Mouse (Mus musculus) heart, embryonic 13.5 days (tissue): ENCODE results near the gene Oprm1. TPM values are rescaled to one million over a fixed set of nuclear protein-coding genes. Genes with fewer than 3 reads are reported as not detected.

Source experiments
- ATAC-seq: fragments of 200-750 bp; cut with Nextera tagmentation; 2 replicates; pipeline ENCODE4 v1.8.0; 2017; ENCODE audit warnings: moderate TSS enrichment; ENCODE audit not compliant: insufficient number of reproducible peaks, low FRiP score, low TSS enrichment; ENCODE audit errors: extremely low read depth
- H3K27ac ChIP-seq: fragments of 300-500 bp; sonication (generic); replicated peaks from 2 replicates; pipeline ENCODE4 v1.5.1; 2015; ENCODE audit warnings: moderate library complexity, mild to moderate bottlenecking, inconsistent platforms
- H3K27me3 ChIP-seq: fragments of 300-500 bp; sonication (generic); replicated peaks from 2 replicates; pipeline ENCODE4 v1.6.1; 2015; ENCODE audit warnings: mild to moderate bottlenecking, inconsistent platforms
- H3K36me3 ChIP-seq: fragments of 300-500 bp; sonication (generic); 2 replicates; pipeline ENCODE4 v1.6.1; 2015; ENCODE audit warnings: mild to moderate bottlenecking, inconsistent platforms
- H3K4me1 ChIP-seq: fragments of 300-500 bp; sonication (generic); 2 replicates; pipeline ENCODE4 v1.6.1; 2015; ENCODE audit warnings: inconsistent platforms
- H3K4me2 ChIP-seq: fragments of 300-500 bp; sonication (generic); 2 replicates; pipeline ENCODE4 v1.6.1; 2015; ENCODE audit warnings: inconsistent platforms, mild to moderate bottlenecking, moderate library complexity
- H3K4me3 ChIP-seq: fragments of 300-500 bp; sonication (generic); 2 replicates; pipeline ENCODE4 v1.5.1; 2015; ENCODE audit warnings: moderate library complexity, mild to moderate bottlenecking, inconsistent platforms
- H3K9ac ChIP-seq: fragments of 300-500 bp; sonication (generic); 2 replicates; pipeline ENCODE4 v1.6.1; 2015; ENCODE audit warnings: inconsistent platforms, mild to moderate bottlenecking, moderate library complexity
- H3K9me3 ChIP-seq: fragments of 300-500 bp; sonication (generic); 2 replicates; pipeline ENCODE4 v1.6.1; 2016; ENCODE audit warnings: inconsistent platforms
- WGBS: fragments of 180-500 bp; shearing (Covaris S2); methylation state at CpG from one replicate; pipeline ENCODE4 v1.1.7; 2015; ENCODE audit warnings: mixed read lengths; 5-methylcytosine and 5-hydroxymethylcytosine counted together
- polyA plus RNA-seq: library from polyadenylated mRNA; unstranded; fragments of >200 nt; fragmentation: Nextera tagmentation; extraction: Ambion mirVana; gene quantifications from 2 replicates; pipeline ENCODE4 v1.2.1, GENCODE M21; 2015

Gene Oprm1
- polyA plus RNA-seq, 1 experiment from 2014 or later, result not detected

DNA sequence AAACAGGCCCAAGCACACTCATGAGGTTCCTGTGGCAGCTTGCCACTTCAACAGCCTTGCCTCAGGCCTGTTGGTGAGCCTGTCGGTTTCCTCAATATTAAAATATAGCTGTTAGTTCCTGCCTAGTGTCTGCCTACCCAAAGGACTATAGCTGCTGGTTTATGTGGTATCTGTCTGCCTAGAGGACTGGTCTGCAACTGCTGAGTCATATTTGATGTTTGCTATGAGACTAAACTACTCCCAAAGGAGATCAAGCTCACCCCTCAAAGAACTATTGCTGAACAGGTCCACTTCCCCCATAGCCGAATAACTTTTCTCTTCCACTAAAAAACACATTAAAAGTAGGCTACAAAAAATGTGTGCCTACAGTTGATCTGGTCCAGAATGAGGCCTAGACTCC, 315.9 kb downstream of the Oprm1 start:
- H3K4me2 ChIP-seq, result no peak overlapping the region
- no peak for ATAC-seq
- 79% methylated on average over 2 of the region's 2 CpGs for WGBS
- peaks cover 7% of the 10 kb centered on the region; the same call in 1 of the 2 replicates for H3K4me1 ChIP-seq
- no peak overlapping the region for H3K4me3 ChIP-seq
- no peak overlapping the region for H3K9ac ChIP-seq
- H3K9me3 ChIP-seq, result no peaks in the 10 kb centered on the region
- no peaks in the 10 kb centered on the region for H3K27me3 ChIP-seq
- H3K27ac ChIP-seq, result no peak overlapping the region
- H3K36me3 ChIP-seq, result no peaks in the 10 kb centered on the region

DNA sequence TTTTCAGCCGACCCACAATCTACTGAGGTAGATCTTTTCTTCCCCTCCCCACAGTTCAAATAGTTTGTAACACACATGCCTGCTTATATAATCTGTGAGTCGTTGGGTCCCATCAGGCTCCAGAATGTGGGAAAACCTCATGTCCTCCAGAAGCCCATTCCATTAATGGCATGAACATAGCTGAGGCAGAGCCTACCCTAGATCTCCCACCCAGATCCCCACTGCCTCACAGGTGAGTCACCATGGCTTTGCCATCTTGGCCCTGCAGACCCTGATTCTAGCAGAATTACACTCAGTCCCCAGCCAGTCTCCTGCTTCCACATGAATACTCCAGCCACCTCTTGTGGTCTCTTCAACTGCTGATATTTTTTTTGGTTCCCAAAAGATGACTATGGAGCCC, 317.4 kb downstream of the Oprm1 start:
- Histone ChIP-seq H3K27ac (no peak overlapping the region), H3K36me3 (no peaks in the 10 kb centered on the region), H3K27me3 (no peaks in the 10 kb centered on the region), H3K9me3 (no peaks in the 10 kb centered on the region), H3K4me3 (no peak overlapping the region), H3K4me2 (no peak overlapping the region), H3K9ac (no peak overlapping the region), H3K4me1 (peaks cover 7% of the 10 kb centered on the region; the same call in 1 of the 2 replicates)
- ATAC-seq, result no peak
- 74% methylated on average over 2 of the region's 2 CpGs for WGBS

DNA sequence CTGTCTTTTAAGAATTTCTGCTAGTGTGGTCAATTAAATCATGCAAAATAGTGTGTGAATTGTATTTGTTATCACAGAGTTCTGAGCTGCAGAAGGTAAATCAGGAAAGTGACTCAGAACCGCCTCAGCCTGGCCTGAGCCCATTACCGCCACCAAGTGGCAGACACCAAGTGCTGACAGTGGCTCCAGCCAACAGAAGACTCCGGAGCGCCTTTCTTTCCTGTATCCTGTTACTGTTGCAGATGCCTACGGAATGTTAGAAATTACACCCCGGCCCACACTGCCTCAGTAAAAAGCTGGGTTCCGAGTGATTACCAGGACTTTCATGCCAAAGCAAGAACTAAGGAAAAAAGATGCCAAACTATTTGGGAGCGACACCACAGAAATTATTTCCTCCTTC, 317.9 kb downstream of the Oprm1 start:
- ATAC-seq, result no peak
- Histone ChIP-seq H3K9me3 (no peaks in the 10 kb centered on the region), H3K27me3 (no peaks in the 10 kb centered on the region), H3K36me3 (no peaks in the 10 kb centered on the region), H3K4me3 (no peak overlapping the region), H3K4me2 (peak overlapping the region; percentile 43), H3K4me1 (peaks cover 7% of the 10 kb centered on the region; the same call in 1 of the 2 replicates), H3K27ac (no peak overlapping the region), H3K9ac (no peak overlapping the region)
- WGBS, result 11% methylated on average over 8 of the region's 8 CpGs

DNA sequence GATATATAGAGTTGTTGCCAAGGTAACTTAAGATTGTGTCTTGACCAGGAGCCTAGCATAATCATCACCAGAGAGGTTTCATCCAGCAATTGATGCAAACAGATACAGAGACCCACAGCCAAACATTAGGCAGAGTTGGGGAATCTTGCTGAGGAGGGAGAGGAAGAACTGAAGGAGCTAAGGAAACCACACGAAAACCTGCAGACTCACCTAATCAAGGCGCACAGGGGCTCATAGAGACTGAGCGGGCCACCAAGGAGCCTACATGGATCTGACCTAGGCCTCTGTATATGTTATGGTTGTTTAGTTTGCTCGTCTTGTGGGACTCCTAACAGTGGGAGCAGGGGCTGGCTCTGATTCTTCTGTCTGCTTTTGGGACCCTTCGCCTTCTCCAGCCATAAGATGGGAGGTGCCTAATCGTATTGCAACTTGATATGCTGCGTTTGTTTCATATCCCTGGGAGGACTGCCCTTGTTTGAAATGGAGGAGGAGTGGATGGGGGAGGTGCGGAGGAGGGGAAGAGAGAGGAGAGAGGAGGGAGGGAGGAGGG, 318.4 kb downstream of the Oprm1 start:
- Histone ChIP-seq H3K27ac (no peak overlapping the region), H3K4me1 (peaks cover 7% of the 10 kb centered on the region; the same call in 1 of the 2 replicates), H3K4me3 (no peak overlapping the region), H3K4me2 (peak overlapping the region; percentile 43), H3K27me3 (no peaks in the 10 kb centered on the region), H3K9ac (no peak overlapping the region), H3K36me3 (no peaks in the 10 kb centered on the region), H3K9me3 (no peaks in the 10 kb centered on the region)
- WGBS, result 48% methylated on average over 7 of the region's 8 CpGs
- no peak for ATAC-seq

DNA sequence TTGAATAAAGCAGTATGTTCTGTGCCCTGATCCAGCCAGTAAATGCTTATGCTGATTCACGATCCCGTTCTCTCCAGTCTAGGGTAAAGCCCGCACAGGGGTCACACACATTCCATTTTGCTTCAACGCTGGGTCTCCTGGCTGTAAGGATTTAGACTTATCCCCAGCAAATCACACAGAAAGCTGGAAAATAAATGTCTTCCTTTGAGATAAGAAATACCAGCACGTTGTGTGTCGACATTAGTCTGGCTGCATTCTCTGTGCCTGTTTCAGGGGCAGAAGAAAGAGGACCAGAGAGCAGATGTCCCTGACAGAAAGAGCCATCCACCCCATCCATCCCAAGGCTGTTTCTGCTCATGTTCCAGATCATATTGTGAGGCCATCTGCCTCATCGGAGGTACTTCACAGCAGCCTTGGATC, 319.1 kb downstream of the Oprm1 start:
- Histone ChIP-seq H3K27ac (no peak overlapping the region), H3K4me3 (no peak overlapping the region), H3K9me3 (no peaks in the 10 kb centered on the region), H3K36me3 (no peaks in the 10 kb centered on the region), H3K9ac (no peak overlapping the region), H3K4me2 (no peak overlapping the region), H3K27me3 (no peaks in the 10 kb centered on the region), H3K4me1 (peaks cover 7% of the 10 kb centered on the region; the same call in 1 of the 2 replicates)
- 59% methylated on average over 7 of the region's 7 CpGs for WGBS
- ATAC-seq, result no peak

DNA sequence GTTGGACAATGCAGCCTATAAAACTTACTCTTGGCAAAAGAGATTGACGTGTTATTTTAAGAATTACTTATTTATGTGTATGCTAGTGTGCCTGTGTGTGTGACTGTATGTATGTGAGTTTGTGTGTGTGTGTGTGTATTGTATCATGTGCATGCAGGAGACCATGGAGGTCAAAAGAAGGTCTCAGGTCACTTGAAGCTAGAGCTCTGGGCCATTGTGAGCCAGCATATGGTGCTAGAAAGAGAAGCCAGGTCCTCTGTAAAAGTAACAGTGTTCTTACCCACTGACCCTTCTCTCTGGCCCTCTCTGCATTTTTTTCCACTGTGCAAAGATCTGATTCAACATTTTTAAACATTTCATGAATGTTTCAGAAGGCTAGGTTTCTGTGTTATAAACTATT, 319.7 kb downstream of the Oprm1 start:
- no peak for ATAC-seq
- no peak overlapping the region for H3K4me2 ChIP-seq
- WGBS, result 66% methylated on average over 1 of the region's 1 CpGs
- H3K4me3 ChIP-seq, result no peak overlapping the region
- H3K27ac ChIP-seq, result no peak overlapping the region
- H3K9me3 ChIP-seq, result no peaks in the 10 kb centered on the region
- H3K9ac ChIP-seq, result no peak overlapping the region
- peaks cover 7% of the 10 kb centered on the region; the same call in 1 of the 2 replicates for H3K4me1 ChIP-seq
- H3K27me3 ChIP-seq, result no peaks in the 10 kb centered on the region
- H3K36me3 ChIP-seq, result no peaks in the 10 kb centered on the region

Other genes with a start within 250 kb of the Oprm1 start
- not detected in 2 replicates for gene Gm10945, start 3.3 kb downstream of the Oprm1 start, polyA plus RNA-seq